Mouse (Mus musculus) embryo, embryonic 10 days (tissue): ENCODE data around the gene Tspan2.
A peak's percentile ranks its signal among the peaks of the same experiment; 100 is the strongest.

Experiments used
- DNase-seq: peaks from one replicate; pipeline ENCODE4 v3.0.0-alpha.2; 2015; ENCODE audit warnings: low spot score

Tspan2 gene

GRCm38 (mm10) chr3:102773018-102773417, 38.7 kb downstream of the Tspan2 start:
- no peak for DNase-seq

- no peak for DNase-seq
These were observed 48.3 kb downstream of the Tspan2 start, which contains the start of gene Tshb for GRCm38 (mm10) chr3:102782618-102783017. TSS of gene Tshb (minus strand) at chr3:102782718.

GRCm38 (mm10) chr3:102787369-102787768, 53.0 kb downstream of the Tspan2 start:
- DNase-seq, result peak; percentile 15

- peak; percentile 86 for DNase-seq
These were observed 69.6 kb downstream of the Tspan2 start for GRCm38 (mm10) chr3:102803937-102804336.

GRCm38 (mm10) chr3:102842386-102842785, 108.1 kb downstream of the Tspan2 start:
- no peak for DNase-seq

GRCm38 (mm10) chr3:102848661-102849060, 114.3 kb downstream of the Tspan2 start:
- no peak for DNase-seq
